Mouse (Mus musculus) E14TG2a.4 (cell line): Measurements from ENCODE around the gene Acoxl.

Experiments used
- CTCF ChIP-seq: conservative IDR thresholded peaks from 2 replicates; pipeline ENCODE4 v1.5.1; 2014; ENCODE audit warnings: low read length
- NANOG ChIP-seq: IDR thresholded peaks from 2 replicates; pipeline ENCODE4 v1.6.1; 2014; ENCODE audit warnings: borderline replicate concordance, low read length, mixed read lengths
- POU5F1 ChIP-seq: IDR thresholded peaks from 2 replicates; pipeline ENCODE4 v1.6.1; 2014; ENCODE audit warnings: low read length, borderline replicate concordance

- TF ChIP-seq CTCF (no peak), POU5F1 (no peak), NANOG (no peak)
Observed at GRCm38 (mm10) chr2:128033503-128033902, 194.8 kb downstream of the Acoxl start.
